23 mouse cellular contexts compared by ENCODE assay signal in the genomic region with DNA sequence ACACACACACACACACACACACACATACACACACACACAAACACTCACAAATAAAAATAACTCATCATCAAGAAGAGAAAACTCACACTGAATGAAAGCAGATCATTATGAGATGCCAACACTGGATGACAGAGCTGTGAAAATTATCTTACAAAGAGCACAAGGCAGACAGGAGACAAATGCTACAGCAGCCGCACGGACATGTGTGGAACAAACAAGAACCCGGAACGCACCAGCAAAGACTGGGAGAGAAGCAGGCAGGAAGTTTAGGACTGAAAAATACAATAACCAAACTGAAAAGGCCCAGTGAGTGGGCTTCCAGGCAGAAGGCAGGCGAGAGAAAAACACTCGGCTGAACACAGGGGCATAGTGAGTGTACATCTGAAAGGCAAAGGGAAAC.
DNase-seq lines count a peak whose midpoint lies in the region; ATAC-seq and TF ChIP-seq lines count a peak whose summit lies in the region.
"Had no signal": no experiment of that assay in that cellular context is flagged by ENCODE, and none has a peak within 500 bp of the region (broad histone marks: within the 10 kb centered on the region; RNA-seq: fewer than 3 reads in every experiment).

No protein-coding gene starts in this region.

- WGBS in forebrain, embryonic 14.5 days = 68% methylated on average over 6 of the region's 6 CpGs
- 74% methylated on average over 6 of the region's 6 CpGs for WGBS in forebrain, embryonic 13.5 days
- WGBS in intestine, embryonic 14.5 days = 74% methylated on average over 6 of the region's 6 CpGs
- WGBS in intestine, postnatal 0 days = 70% methylated on average over 6 of the region's 6 CpGs
- WGBS in thymus, adult 2 months = 98% methylated on average over 6 of the region's 6 CpGs

- DNase-seq in forebrain, embryonic 14.5 days (ENCODE audit: low spot score) = peak; percentile 30
- no peak for DNase-seq in intestine, embryonic 14.5 days (ENCODE audit: low spot score)
- DNase-seq in thymus, adult 2 months = no peak
- DNase-seq in thymus, postnatal 14 days = no peak
- DNase-seq: adrenal gland, adult 8-10 months; adrenal gland, postnatal 25 days; cerebellum, adult 11 months; cerebellum, adult 2 months; cerebellum, adult 9-11 months; cerebellum, postnatal 25 days; gastrocnemius, adult 2 months; gastrocnemius, postnatal 14 days; heart, adult 11 months had no signal

- no peak overlapping the region for H3K4me2 ChIP-seq in forebrain, embryonic 14.5 days (ENCODE audit: low read length)
- no peak overlapping the region for H3K4me2 ChIP-seq in forebrain, embryonic 13.5 days
- H3K4me2 ChIP-seq in intestine, embryonic 14.5 days (ENCODE audit: low read length) = no peak overlapping the region
- H3K4me2 ChIP-seq in intestine, postnatal 0 days (replicated peaks; ENCODE audit: low read depth) = no peak overlapping the region
- H3K4me2 ChIP-seq: embryonic facial prominence, embryonic 12.5 days; embryonic facial prominence, embryonic 15.5 days; heart, embryonic 11.5 days; hindbrain, embryonic 12.5 days; hindbrain, embryonic 15.5 days; intestine, embryonic 15.5 days had no signal

- no peak overlapping the region for H3K9ac ChIP-seq in forebrain, embryonic 14.5 days (ENCODE audit: low read length)
- no peak overlapping the region for H3K9ac ChIP-seq in forebrain, embryonic 13.5 days
- no peak overlapping the region for H3K9ac ChIP-seq in intestine, embryonic 14.5 days (ENCODE audit: low read length)
- no peak overlapping the region for H3K9ac ChIP-seq in intestine, postnatal 0 days (ENCODE audit: low read depth, low read length)
- H3K9ac ChIP-seq: embryonic facial prominence, embryonic 12.5 days; embryonic facial prominence, embryonic 15.5 days; hindbrain, embryonic 12.5 days; hindbrain, embryonic 15.5 days; intestine, embryonic 15.5 days had no signal

- no peak for TF ChIP-seq POLR2A in thymus, adult 2 months (IDR thresholded peaks at IDR 0.05; ENCODE audit: control insufficient read depth, extremely low read depth, insufficient read depth, low read length, poor library complexity)

- no peaks in the 10 kb centered on the region for H3K27me3 ChIP-seq in forebrain, embryonic 14.5 days (replicated peaks; ENCODE audit: control insufficient read depth, insufficient read depth, low read length)
- H3K27me3 ChIP-seq in forebrain, embryonic 13.5 days = no peaks in the 10 kb centered on the region
- no peaks in the 10 kb centered on the region for H3K27me3 ChIP-seq in intestine, embryonic 14.5 days (replicated peaks; ENCODE audit: control insufficient read depth, insufficient read depth, low read length)
- no peaks in the 10 kb centered on the region for H3K27me3 ChIP-seq in intestine, postnatal 0 days (replicated peaks; ENCODE audit: control insufficient read depth, insufficient read depth, low read length)
- H3K27me3 ChIP-seq in thymus, adult 2 months (ENCODE audit: control insufficient read depth, insufficient read depth, low read length) = no peaks in the 10 kb centered on the region
- H3K27me3 ChIP-seq: embryonic facial prominence, embryonic 12.5 days; embryonic facial prominence, embryonic 15.5 days; hindbrain, embryonic 12.5 days; hindbrain, embryonic 15.5 days; intestine, embryonic 15.5 days had no signal

- H3K9me3 ChIP-seq in forebrain, embryonic 14.5 days (replicated peaks; ENCODE audit: control insufficient read depth, low read length) = no peaks in the 10 kb centered on the region
- no peaks in the 10 kb centered on the region for H3K9me3 ChIP-seq in forebrain, embryonic 13.5 days (replicated peaks)
- H3K9me3 ChIP-seq in intestine, embryonic 14.5 days (ENCODE audit: control insufficient read depth, low read length) = no peaks in the 10 kb centered on the region
- no peaks in the 10 kb centered on the region for H3K9me3 ChIP-seq in intestine, postnatal 0 days (ENCODE audit: control insufficient read depth)
- H3K9me3 ChIP-seq: embryonic facial prominence, embryonic 12.5 days; embryonic facial prominence, embryonic 15.5 days; hindbrain, embryonic 12.5 days; hindbrain, embryonic 15.5 days; intestine, embryonic 15.5 days had no signal

- ATAC-seq in forebrain, embryonic 14.5 days = no peak
- ATAC-seq in forebrain, embryonic 13.5 days = no peak
- no peak for ATAC-seq in intestine, embryonic 14.5 days (replicated peaks; ENCODE audit: low FRiP score, low TSS enrichment, low read depth)
- no peak for ATAC-seq in intestine, postnatal 0 days
- ATAC-seq: activated CD4-positive, CD25-positive, alpha-beta regulatory T cell, adult 4 months; forebrain, embryonic 16.5 days; intestine, embryonic 15.5 days had no signal

- no peak for TF ChIP-seq CTCF in intestine, postnatal 0 days (IDR thresholded peaks at IDR 0.05; ENCODE audit: low read depth)
- no peak for TF ChIP-seq CTCF in thymus, adult 2 months (IDR thresholded peaks at IDR 0.05; ENCODE audit: borderline replicate concordance, control insufficient read depth, extremely low read depth, insufficient read depth, low read length, poor library complexity)

- H3K27ac ChIP-seq in forebrain, embryonic 14.5 days (ENCODE audit: low read depth, low read length) = no peak overlapping the region
- no peak overlapping the region for H3K27ac ChIP-seq in forebrain, embryonic 13.5 days
- H3K27ac ChIP-seq in intestine, embryonic 14.5 days (ENCODE audit: low read depth) = peak overlapping the region; percentile 27; the same call in 1 of the 2 replicates
- H3K27ac ChIP-seq in intestine, postnatal 0 days (ENCODE audit: low read depth, low read length) = no peak overlapping the region
- peak overlapping the region; percentile 43; the same call in 1 of the 2 replicates for H3K27ac ChIP-seq in thymus, adult 2 months (ENCODE audit: control insufficient read depth, insufficient read depth, low read length)
- H3K27ac ChIP-seq: embryonic facial prominence, embryonic 12.5 days; embryonic facial prominence, embryonic 15.5 days; gastrocnemius, adult 2 months; hindbrain, embryonic 12.5 days; hindbrain, embryonic 15.5 days; intestine, embryonic 15.5 days had no signal

- H3K4me3 ChIP-seq in forebrain, embryonic 14.5 days (ENCODE audit: low read depth, low read length) = no peak overlapping the region
- H3K4me3 ChIP-seq in forebrain, embryonic 13.5 days = no peak overlapping the region
- no peak overlapping the region for H3K4me3 ChIP-seq in intestine, embryonic 14.5 days (ENCODE audit: low read depth, low read length)
- no peak overlapping the region for H3K4me3 ChIP-seq in intestine, postnatal 0 days (ENCODE audit: low read depth, low read length)
- no peak overlapping the region for H3K4me3 ChIP-seq in thymus, adult 2 months (ENCODE audit: control insufficient read depth, insufficient read depth, low read length)
- H3K4me3 ChIP-seq: embryonic facial prominence, embryonic 12.5 days; embryonic facial prominence, embryonic 15.5 days; gastrocnemius, adult 2 months; hindbrain, embryonic 12.5 days; hindbrain, embryonic 15.5 days; intestine, embryonic 15.5 days had no signal

- H3K4me1 ChIP-seq in forebrain, embryonic 14.5 days (ENCODE audit: control insufficient read depth, insufficient read depth, low read length) = no peaks in the 10 kb centered on the region
- no peaks in the 10 kb centered on the region for H3K4me1 ChIP-seq in forebrain, embryonic 13.5 days
- H3K4me1 ChIP-seq in intestine, embryonic 14.5 days (replicated peaks; ENCODE audit: control insufficient read depth, insufficient read depth, low read length) = peaks cover 3% of the 10 kb centered on the region
- no peaks in the 10 kb centered on the region for H3K4me1 ChIP-seq in intestine, postnatal 0 days (replicated peaks; ENCODE audit: control insufficient read depth, insufficient read depth, low read length)
- peaks cover 17% of the 10 kb centered on the region for H3K4me1 ChIP-seq in thymus, adult 2 months (replicated peaks; ENCODE audit: control insufficient read depth, insufficient read depth, low read length)
- H3K4me1 ChIP-seq: embryonic facial prominence, embryonic 12.5 days; embryonic facial prominence, embryonic 15.5 days; hindbrain, embryonic 15.5 days had no signal

- H3K36me3 ChIP-seq in forebrain, embryonic 14.5 days (ENCODE audit: control insufficient read depth, insufficient read depth, low read length) = no peaks in the 10 kb centered on the region
- no peaks in the 10 kb centered on the region for H3K36me3 ChIP-seq in forebrain, embryonic 13.5 days (ENCODE audit: poor library complexity, severe bottlenecking)
- no peaks in the 10 kb centered on the region for H3K36me3 ChIP-seq in intestine, embryonic 14.5 days (ENCODE audit: control insufficient read depth, insufficient read depth, low read length)
- H3K36me3 ChIP-seq in intestine, postnatal 0 days (ENCODE audit: control insufficient read depth, insufficient read depth) = no peaks in the 10 kb centered on the region
- H3K36me3 ChIP-seq in thymus, adult 2 months (ENCODE audit: control insufficient read depth, insufficient read depth, low read length) = no peaks in the 10 kb centered on the region
- H3K36me3 ChIP-seq: embryonic facial prominence, embryonic 12.5 days; embryonic facial prominence, embryonic 15.5 days; hindbrain, embryonic 12.5 days; hindbrain, embryonic 15.5 days; intestine, embryonic 15.5 days had no signal

Comparison
In these comparisons a context has a peak if more than half of its experiments do, and no peak if none do; other contexts are left out.
1. H3K27ac ChIP-seq: peak in intestine, embryonic 14.5 days (single experiment) and thymus, adult 2 months (single experiment); none in forebrain, embryonic 14.5 days (single experiment), forebrain, embryonic 13.5 days (single experiment) and intestine, postnatal 0 days (single experiment).